Mouse (Mus musculus): ENCODE data around the gene Trim47. TPM values are rescaled to one million over a fixed set of nuclear protein-coding genes. Genes with fewer than 3 reads are reported as not detected.

Gene Trim47
- 10.8 and 10.9 TPM in 2 replicates for polyA plus RNA-seq (2015; fragmentation: Nextera tagmentation; extraction: Ambion mirVana)

- no peak for DNase-seq (ENCODE audit: low spot score)
Observed at GRCm38 (mm10) chr11:116127156-116127980, at the start of gene Trim47. Gene Trim47 (minus strand): TSS chr11:116127210.

DNA sequence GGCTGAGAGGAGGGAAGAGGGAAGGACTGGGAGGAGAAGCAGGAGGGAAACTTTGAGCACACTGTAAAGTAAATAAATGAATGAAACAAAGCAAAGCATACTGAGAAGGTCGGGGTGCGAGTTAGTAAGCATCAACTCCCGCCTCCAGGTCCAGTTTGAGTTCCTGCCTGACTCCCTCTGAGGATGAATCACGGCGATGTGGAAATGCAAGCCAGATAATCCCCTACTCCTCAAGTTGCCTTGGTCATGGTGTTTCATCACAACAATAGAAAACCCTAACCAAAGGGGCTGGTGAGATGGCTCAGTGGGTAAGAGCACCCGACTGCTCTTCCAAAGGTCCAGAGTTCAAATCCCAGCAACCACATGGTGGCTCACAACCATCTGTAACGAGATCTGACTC lies 49.0 kb upstream of the Trim47 start:
- no peak for DNase-seq (ENCODE audit: low spot score)

GRCm38 (mm10) chr11:116174775-116175448 lies 47.9 kb upstream of the Trim47 start:
- DNase-seq (ENCODE audit: low spot score) = no peak

DNA sequence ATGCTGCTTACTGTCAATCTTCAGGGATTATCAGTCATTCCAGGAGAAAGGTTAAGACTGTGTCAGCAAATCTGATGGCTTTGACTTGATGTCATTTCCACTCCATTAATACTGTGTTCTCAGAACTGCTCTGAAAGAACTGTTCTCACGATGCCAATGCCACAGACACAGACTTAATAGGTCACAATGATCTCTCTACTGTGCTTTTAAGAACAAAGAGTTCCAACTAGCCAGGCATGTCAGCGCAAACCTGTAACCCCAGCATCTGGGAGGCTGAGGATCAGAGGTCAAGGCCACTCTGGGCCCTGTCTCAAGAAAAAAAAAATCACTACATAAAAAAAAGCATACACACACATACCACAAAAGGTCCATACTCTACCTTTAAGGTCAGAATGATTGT lies 44.9 kb upstream of the Trim47 start:
- DNase-seq (ENCODE audit: low spot score) = no peak

DNA sequence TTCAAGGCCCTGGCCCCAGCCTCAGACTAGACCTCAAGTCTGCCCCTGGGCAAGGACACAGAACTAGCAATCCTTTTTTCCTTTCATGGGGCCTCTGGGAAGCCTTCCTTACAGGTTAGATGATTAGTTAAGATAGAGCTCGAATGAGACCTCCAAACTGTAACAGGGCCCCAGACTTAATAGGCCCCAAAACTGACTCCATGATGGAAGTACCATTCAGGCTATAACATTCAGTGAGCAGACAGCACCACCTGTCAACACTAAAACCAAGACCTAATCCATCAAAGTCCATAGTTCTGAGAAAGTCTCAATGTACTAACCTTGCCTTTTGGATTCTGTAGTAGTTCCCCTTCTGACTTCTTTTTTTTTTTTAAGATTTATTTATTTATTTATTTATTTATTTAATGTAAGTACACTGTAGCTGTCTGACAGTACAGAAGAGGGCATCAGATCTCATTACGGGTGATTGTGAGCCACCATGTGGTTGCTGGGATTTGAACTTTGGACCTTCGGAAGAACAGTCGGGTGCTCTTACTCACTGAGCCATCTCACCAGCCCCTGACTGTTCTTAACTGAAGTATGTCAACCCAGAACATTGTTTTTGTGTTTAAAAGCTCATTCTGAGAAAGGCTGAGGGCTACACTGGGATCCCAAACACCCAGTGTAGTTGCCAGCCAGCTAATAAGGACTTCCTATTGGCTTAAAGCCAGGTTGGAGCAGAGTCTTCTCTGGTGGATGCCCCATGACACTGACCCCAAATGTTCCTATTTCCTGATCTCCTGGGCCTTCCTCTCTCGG lies 43.2 kb upstream of the Trim47 start:
- DNase-seq (ENCODE audit: low spot score) = no peak

- DNase-seq (ENCODE audit: low spot score) = no peak
Observed at GRCm38 (mm10) chr11:116169214-116169613, 42.2 kb upstream of the Trim47 start.

DNA sequence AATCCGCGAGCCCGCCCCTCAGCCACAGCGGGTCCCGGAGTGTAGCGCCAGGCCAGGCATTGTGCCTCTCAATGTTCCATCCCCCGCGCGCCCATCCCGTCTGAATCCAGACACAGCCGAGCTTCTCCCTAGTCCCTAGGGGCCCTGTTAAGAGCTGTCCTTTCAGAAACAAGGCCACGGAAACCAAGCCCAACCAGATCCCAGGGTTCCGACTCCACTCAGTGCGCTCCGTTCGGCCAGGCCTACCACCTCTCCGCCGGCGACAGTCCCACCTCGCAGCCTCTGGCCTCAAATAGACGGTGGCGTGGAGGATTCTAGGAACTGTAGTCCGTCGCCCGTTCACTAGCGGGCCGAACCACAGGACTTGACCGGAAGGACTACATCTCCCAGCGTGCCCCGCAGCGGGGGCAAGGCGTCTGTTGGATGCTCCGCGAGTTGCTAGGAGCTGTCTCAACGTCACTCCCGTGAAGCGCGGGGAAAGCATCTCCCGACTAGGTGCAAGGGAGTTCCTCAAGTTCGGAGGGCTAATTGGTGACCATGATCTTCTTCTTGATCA lies 41.0 kb upstream of the Trim47 start, which contains the start of gene Fbf1:
Fbf1 (minus strand) TSS at position 283 of the 556 bp plus-strand sequence.
- peak; percentile 92 for DNase-seq (ENCODE audit: low spot score)

DNA sequence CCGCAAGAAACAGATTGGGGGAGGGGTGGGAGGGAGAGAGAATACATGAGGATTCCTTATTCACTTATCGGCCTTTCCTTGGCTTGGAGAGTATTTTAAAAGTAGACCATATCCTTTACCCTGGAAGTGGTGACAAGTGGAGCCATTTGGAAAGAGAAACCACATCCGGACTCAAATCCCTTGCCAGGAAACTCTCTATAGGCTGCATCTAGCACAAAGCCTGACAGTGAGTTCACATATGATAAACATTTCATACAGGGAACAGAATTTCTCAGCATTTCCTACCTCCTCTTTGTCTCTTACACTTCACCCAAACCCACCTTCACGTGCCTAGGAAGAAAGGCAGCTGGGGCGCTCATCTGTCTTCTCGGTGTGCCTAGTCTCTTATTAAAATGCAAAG lies 40.2 kb upstream of the Trim47 start:
- DNase-seq (ENCODE audit: low spot score) = peak; percentile 42

DNA sequence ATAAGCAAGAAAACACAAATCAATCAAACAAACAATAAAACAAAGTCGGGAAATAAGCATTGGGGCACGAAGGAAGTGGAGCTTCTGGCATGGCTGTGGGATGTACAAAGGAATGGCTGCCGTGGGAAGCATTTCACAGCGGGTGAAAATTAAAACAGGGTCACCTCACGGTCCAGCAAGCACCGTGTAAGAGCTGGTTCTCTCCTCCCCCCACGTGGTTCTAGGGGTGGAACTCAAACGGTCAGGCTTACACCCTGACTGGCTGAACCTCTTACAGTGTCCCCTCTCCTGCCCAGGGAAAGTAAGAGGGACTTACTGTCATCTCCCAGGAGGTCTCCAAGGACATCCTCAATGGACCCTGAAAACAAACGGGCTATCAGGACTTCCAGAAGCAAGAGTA lies 36.0 kb upstream of the Trim47 start:
- no peak for DNase-seq (ENCODE audit: low spot score)

- peak; percentile 24 for DNase-seq (ENCODE audit: low spot score)
Observed at GRCm38 (mm10) chr11:116162146-116162545, 35.1 kb upstream of the Trim47 start.

DNA sequence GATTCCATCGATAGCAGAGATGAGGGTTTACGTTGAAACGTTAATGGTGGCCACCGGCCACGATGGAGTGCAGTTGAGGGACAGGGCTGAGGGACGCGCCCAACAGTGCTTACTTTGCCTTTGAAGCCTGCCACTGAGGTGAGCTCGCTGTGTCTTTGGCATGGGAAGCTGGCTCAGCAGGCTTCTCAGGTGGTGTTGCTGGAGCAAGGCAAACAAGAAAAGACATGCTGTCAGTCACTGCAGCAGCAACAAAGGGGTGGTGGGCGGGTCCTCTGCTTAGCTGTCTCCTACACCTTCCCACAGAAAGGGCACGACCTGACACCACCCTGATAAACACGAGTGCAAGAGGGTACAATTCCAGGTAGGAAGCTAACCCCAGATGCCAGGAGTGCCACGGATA lies 34.3 kb upstream of the Trim47 start:
- no peak for DNase-seq (ENCODE audit: low spot score)

- DNase-seq (ENCODE audit: low spot score) = no peak
Observed at GRCm38 (mm10) chr11:116150960-116151359, 23.9 kb upstream of the Trim47 start.

DNA sequence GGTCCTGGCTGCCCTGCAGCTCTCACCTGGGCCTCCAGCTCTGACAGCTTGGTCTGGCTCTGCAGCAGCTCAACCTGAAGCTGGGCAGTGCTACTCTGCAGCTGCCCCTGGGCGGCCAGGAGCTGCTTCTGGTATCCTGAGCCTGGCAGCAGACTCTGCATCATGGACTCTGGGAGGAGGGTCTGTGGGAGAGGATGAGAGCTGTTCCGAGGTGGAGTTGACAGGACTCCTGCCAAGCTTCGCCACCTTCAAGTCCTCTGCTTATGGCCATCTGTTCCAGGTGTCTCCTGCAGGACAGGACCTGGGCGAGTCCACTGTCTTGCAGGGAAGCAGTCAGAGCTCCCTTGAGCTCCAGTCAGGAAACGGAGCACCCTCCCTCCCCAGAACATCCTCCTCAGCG lies 22.3 kb upstream of the Trim47 start:
- DNase-seq (ENCODE audit: low spot score) = no peak

DNA sequence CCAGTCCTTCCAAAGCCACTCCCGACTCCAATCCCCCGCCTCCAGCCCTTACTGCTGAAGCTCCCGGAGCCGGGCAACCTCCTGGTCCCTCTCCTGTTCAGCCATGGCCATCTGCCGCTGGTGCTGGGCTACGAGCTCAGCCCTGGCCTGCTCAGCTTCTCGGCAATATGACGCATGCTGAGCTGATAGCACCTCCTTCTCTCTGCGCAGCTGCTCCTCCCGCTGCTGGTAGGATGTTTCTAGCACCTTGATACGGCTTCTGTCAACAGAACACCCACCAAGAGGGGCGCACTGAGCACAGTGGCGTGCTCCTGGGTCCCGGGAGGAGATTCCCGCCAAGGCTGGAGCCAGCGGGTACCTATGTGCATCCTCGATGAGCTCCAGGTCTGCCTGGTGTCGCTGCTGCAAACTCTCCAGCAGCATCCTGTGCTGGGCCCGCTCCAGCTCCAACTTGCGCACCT lies 21.8 kb upstream of the Trim47 start:
- DNase-seq (ENCODE audit: low spot score) = no peak

- no peak for DNase-seq (ENCODE audit: low spot score)
Observed at GRCm38 (mm10) chr11:116146294-116146985, 19.4 kb upstream of the Trim47 start.

- no peak for DNase-seq (ENCODE audit: low spot score)
Observed at GRCm38 (mm10) chr11:116145481-116146293, 18.7 kb upstream of the Trim47 start.

GRCm38 (mm10) chr11:116143468-116143867 lies 16.5 kb upstream of the Trim47 start:
- DNase-seq (ENCODE audit: low spot score) = no peak

- DNase-seq (ENCODE audit: low spot score) = no peak
Observed at GRCm38 (mm10) chr11:116142211-116142991, 15.4 kb upstream of the Trim47 start.
